Comparison of ENCODE assay signal across 15 mouse cellular contexts in the genomic region with DNA sequence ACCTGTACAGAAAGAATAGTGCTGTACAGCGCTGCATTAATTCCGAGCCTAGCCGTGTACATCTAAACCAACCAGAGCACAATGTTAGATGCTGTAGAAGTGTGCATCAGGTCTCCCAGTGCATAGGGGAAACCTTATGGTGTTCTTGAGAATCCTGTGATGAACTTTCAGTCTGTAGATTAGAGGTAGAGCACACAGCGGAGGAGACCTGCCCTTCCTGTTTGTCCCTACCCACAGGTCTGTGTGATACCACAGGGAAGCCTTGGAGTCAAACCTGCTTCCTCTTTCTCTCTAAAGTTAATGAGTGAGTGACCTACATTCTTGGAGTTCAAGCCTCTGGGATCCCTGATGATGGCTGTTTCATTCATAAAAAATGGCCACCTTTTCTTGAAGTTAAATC. TPM values are rescaled to one million over a fixed set of nuclear protein-coding genes. Genes with fewer than 3 reads are reported as not detected.
DNase-seq lines count a peak whose midpoint lies in the region; ATAC-seq lines count a peak whose summit lies in the region.
"Had no signal": no experiment of that assay in that cellular context is flagged by ENCODE, and none has a peak within 500 bp of the region (broad histone marks: within the 10 kb centered on the region; RNA-seq: fewer than 3 reads in every experiment).

No protein-coding gene starts in this region.

- DNase-seq in thymus, postnatal 0 days (ENCODE audit: low spot score), result peak; percentile 36
- no peak for DNase-seq in thymus, postnatal 14 days
- peak; percentile 76 for DNase-seq in induced T-regulatory cell, adult 2 months (ENCODE audit: low read depth)
- DNase-seq in frontal cortex, postnatal 10 days (ENCODE audit: low spot score in 2 of 2), result no peak
- no peak for DNase-seq in cerebellum, postnatal 36 days
- no peak for DNase-seq in spleen, postnatal 36 days (ENCODE audit: low spot score in 2 of 2)
- DNase-seq: adrenal gland, postnatal 10 days; cerebellum, adult 11 months; heart, adult 11 months; kidney, adult 2 months; kidney, postnatal 36 days; lung, postnatal 14 days had no signal

- 0 out of 2 replicates have a peak, but pooled peaks have one; percentile 14 for ATAC-seq in megakaryocyte-erythroid progenitor cell, adult 5-6 weeks (replicated peaks; ENCODE audit: low FRiP score, low TSS enrichment, poor library complexity, severe bottlenecking)
- ATAC-seq: forebrain, embryonic 14.5 days had no signal

RNA-seq across cellular contexts. Expression of a gene that starts 54.2 kb away (rescaled TPM):
- polyA plus RNA-seq in thymus, postnatal 0 days (2015; fragmentation: Nextera tagmentation; extraction: Ambion mirVana), result 30.5 and 39.5 TPM in 2 replicates
- total RNA-seq in megakaryocyte-erythroid progenitor cell, adult 5-6 weeks (2014; fragmentation: Nextera tagmentation), result 4.1 and 4.7 TPM in 2 replicates
- total RNA-seq in megakaryocyte-erythroid progenitor cell, adult 5-6 weeks (2017), result 3.1 and 3.2 TPM in 2 replicates
- polyA plus RNA-seq: erythroblast, embryonic 14.5 days had no signal

Comparison
In these comparisons a context has a peak if more than half of its experiments do, and no peak if none do; other contexts are left out.
1. DNase-seq: peak in thymus, postnatal 0 days (single experiment) and induced T-regulatory cell, adult 2 months (single experiment); none in thymus, postnatal 14 days (single experiment), frontal cortex, postnatal 10 days (0 of 2), cerebellum, postnatal 36 days (0 of 2) and spleen, postnatal 36 days (0 of 2).